Comparison of ENCODE assay signal across 8 mouse cellular contexts in the genomic region with DNA sequence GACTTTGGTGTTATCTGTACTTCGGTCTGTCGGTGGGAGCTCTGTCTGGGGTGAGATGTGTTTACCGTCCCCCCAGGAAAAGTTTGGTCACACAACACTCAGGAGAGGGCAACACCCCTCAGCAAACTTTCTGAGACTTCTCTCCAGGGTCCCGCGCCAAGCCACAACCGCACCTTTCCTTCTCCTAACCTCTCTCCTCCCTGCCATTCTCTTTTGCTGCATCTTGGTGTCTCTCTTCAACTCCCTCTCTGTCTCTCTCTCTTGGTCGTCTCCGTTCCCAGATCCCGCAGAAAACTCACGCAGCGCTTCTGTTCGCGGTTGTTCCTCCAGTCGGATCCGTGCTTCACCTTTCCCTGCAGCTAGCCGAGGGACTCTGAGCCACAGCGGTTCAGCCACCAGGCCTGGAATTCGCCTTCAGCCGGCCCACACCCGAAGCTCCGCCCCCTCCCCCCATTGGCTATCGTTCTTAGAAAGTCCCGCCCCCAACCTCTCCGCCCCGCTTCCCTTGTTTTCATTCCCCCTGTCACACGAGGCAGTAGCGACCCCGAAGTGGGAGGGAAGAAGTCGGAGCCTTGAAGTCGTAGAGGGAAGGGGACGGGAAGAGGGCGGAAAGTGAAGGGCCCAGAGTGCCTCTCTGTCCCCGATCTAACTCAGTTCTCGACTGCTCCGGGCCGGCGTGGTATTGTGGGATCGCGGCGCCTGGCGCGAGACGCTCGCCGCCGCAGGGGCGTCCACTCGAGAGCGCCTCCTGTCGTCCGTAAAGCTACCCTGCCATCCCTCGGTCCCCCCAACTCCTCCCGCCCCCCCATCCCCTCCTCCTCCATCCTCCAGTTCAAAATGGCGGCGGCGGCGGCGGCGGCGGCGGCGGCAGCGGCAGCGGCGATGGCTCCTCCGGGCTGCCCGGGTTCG. TPM values are rescaled to one million over a fixed set of nuclear protein-coding genes. Genes with fewer than 3 reads are reported as not detected.
A peak's percentile ranks its signal among the peaks of the same experiment; 100 is the strongest.
DNase-seq lines count a peak whose midpoint lies in the region; ATAC-seq lines count a peak whose summit lies in the region.

A gene (minus strand): TSS at position 431 of the 909 bp plus-strand sequence.
A gene (plus strand): TSS at position 823 of the 909 bp plus-strand sequence.

- H3K9me3 ChIP-seq in heart, embryonic 14.5 days (ENCODE audit: control insufficient read depth, low read length), result peaks cover 3% of the 10 kb centered on the region; the same call in 1 of the 2 replicates
- H3K9me3 ChIP-seq in liver, embryonic 13.5 days (replicated peaks), result no peaks in the 10 kb centered on the region
- H3K9me3 ChIP-seq in stomach, embryonic 16.5 days (replicated peaks; ENCODE audit: control insufficient read depth, low read length), result no peaks in the 10 kb centered on the region

- peak; percentile 92 for DNase-seq in c-Kit-negative CD71-positive TER-119-positive erythroid progenitor cells, embryonic 14.5 days (ENCODE audit: low read depth, low spot score)
- peak; percentile 94 for DNase-seq in fibroblast of lung, adult 2 months (ENCODE audit: low read depth)
- peak; percentile 96 for DNase-seq in kidney, postnatal 14 days
- DNase-seq in liver, embryonic 13.5 days, result peak; percentile 89
- peak; percentile 94 for DNase-seq in neural tube, embryonic 10.5 days (ENCODE audit: extremely low spot score, low spot score)

- H3K4me1 ChIP-seq in heart, embryonic 14.5 days (ENCODE audit: control insufficient read depth in 2 of 2, insufficient read depth in 2 of 2, low read length in 2 of 2), result peaks cover 0 to 21% of the 10 kb centered on the region in 2 experiments; a peak in 2 of 4 replicates
- peaks cover 24% of the 10 kb centered on the region for H3K4me1 ChIP-seq in liver, embryonic 13.5 days (replicated peaks)
- peaks cover 7% of the 10 kb centered on the region for H3K4me1 ChIP-seq in stomach, embryonic 16.5 days (ENCODE audit: control insufficient read depth, insufficient read depth, low read length)

- H3K4me3 ChIP-seq in heart, embryonic 14.5 days (ENCODE audit: control insufficient read depth in 1 of 2, insufficient read depth in 1 of 2, low read depth in 1 of 2, low read length in 2 of 2), result peak within 1 kb of the TSS; percentile 80 to 100
- peak within 1 kb of the TSS; percentile 100 for H3K4me3 ChIP-seq in liver, embryonic 13.5 days (replicated peaks)
- peak within 1 kb of the TSS; percentile 100 for H3K4me3 ChIP-seq in stomach, embryonic 16.5 days (replicated peaks; ENCODE audit: low read length)

- H3K36me3 ChIP-seq in heart, embryonic 14.5 days (ENCODE audit: control insufficient read depth, insufficient read depth, low read length), result 0 out of 2 replicates have a peak, but pooled peaks cover 3% of the 10 kb centered on the region
- no peaks in the 10 kb centered on the region; the same call in 1 of the 2 replicates for H3K36me3 ChIP-seq in liver, embryonic 13.5 days
- no peaks in the 10 kb centered on the region for H3K36me3 ChIP-seq in stomach, embryonic 16.5 days (ENCODE audit: control insufficient read depth, insufficient read depth, low read length)

- peak within 1 kb of the TSS; percentile 95 to 99 for H3K27ac ChIP-seq in heart, embryonic 14.5 days (replicated peaks in 1 of 2; ENCODE audit: control insufficient read depth in 1 of 2, insufficient read depth in 1 of 2, low read depth in 2 of 2, low read length in 2 of 2)
- H3K27ac ChIP-seq in liver, embryonic 13.5 days, result peak within 1 kb of the TSS; percentile 94
- H3K27ac ChIP-seq in stomach, embryonic 16.5 days (ENCODE audit: low read length), result peak within 1 kb of the TSS; percentile 98

- under 1% methylated on average over 47 of the region's 68 CpGs for WGBS in heart, embryonic 14.5 days
- WGBS in liver, embryonic 13.5 days (ENCODE audit: insufficient replicate concordance), result under 1% methylated on average over 59 of the region's 68 CpGs
- under 1% methylated on average over 65 of the region's 68 CpGs for WGBS in stomach, embryonic 16.5 days

- H3K27me3 ChIP-seq in heart, embryonic 14.5 days (ENCODE audit: control insufficient read depth, insufficient read depth, low read length), result no peaks in the 10 kb centered on the region
- H3K27me3 ChIP-seq in liver, embryonic 13.5 days, result no peaks in the 10 kb centered on the region
- no peaks in the 10 kb centered on the region for H3K27me3 ChIP-seq in stomach, embryonic 16.5 days (ENCODE audit: control insufficient read depth, insufficient read depth, low read length)

- H3K4me2 ChIP-seq in heart, embryonic 14.5 days (ENCODE audit: low read length), result peak within 1 kb of the TSS; percentile 92
- H3K4me2 ChIP-seq in liver, embryonic 13.5 days, result peak within 1 kb of the TSS; percentile 93
- H3K4me2 ChIP-seq in stomach, embryonic 16.5 days (ENCODE audit: low read depth, low read length), result peak within 1 kb of the TSS; percentile 67

- H3K9ac ChIP-seq in heart, embryonic 14.5 days (ENCODE audit: low read length), result peak within 1 kb of the TSS; percentile 100
- peak within 1 kb of the TSS; percentile 99 for H3K9ac ChIP-seq in liver, embryonic 13.5 days
- H3K9ac ChIP-seq in stomach, embryonic 16.5 days (ENCODE audit: low read length), result peak within 1 kb of the TSS; percentile 100

- peak; percentile 76 for ATAC-seq in CD4-positive, CD25-positive, alpha-beta regulatory T cell, adult 4 months
- ATAC-seq in heart, embryonic 14.5 days (ENCODE audit: insufficient number of reproducible peaks, insufficient read depth, low FRiP score, low read depth), result peak; percentile 95
- ATAC-seq in liver, embryonic 13.5 days (ENCODE audit: low read depth), result peak; percentile 86
- ATAC-seq in stomach, embryonic 16.5 days (ENCODE audit: insufficient read depth, low FRiP score), result peak; percentile 97

RNA-seq across cellular contexts. Expression of the first gene that starts in this region (rescaled TPM):
- 10 to 100 TPM; 55.0 to 55.1 TPM for polyA plus RNA-seq in CD4-positive, CD25-positive, alpha-beta regulatory T cell, adult 4 months (2017; shearing (Covaris generic))
- 50.8 and 58.3 TPM in 2 replicates for polyA plus RNA-seq in heart, embryonic 14.5 days (2014; fragmentation: Nextera tagmentation; extraction: Ambion mirVana)
- 15.9 and 16.0 TPM in 2 replicates for polyA plus RNA-seq in liver, embryonic 13.5 days (2015; fragmentation: Nextera tagmentation; extraction: Ambion mirVana)
- 54.4 and 63.1 TPM in 2 replicates for polyA plus RNA-seq in stomach, embryonic 16.5 days (2015; fragmentation: Nextera tagmentation; extraction: Ambion mirVana)

RNA-seq across cellular contexts. Expression of the second gene that starts in this region (rescaled TPM):
- polyA plus RNA-seq in CD4-positive, CD25-positive, alpha-beta regulatory T cell, adult 4 months (2017; shearing (Covaris generic)), result 10 to 100 TPM; 25.3 to 27.5 TPM
- 12.7 and 14.8 TPM in 2 replicates for polyA plus RNA-seq in heart, embryonic 14.5 days (2014; fragmentation: Nextera tagmentation; extraction: Ambion mirVana)
- 7.4 and 9.0 TPM in 2 replicates for polyA plus RNA-seq in liver, embryonic 13.5 days (2015; fragmentation: Nextera tagmentation; extraction: Ambion mirVana)
- 16.8 and 17.4 TPM in 2 replicates for polyA plus RNA-seq in stomach, embryonic 16.5 days (2015; fragmentation: Nextera tagmentation; extraction: Ambion mirVana)

Comparison
In these comparisons a context has a peak if more than half of its experiments do, and no peak if none do; other contexts are left out.
1. Peak in every context shown above with its lines: DNase-seq, ATAC-seq, H3K4me3 ChIP-seq and H3K27ac ChIP-seq.